Mouse (Mus musculus): Measurements from ENCODE around the gene Rcn2.

- TF ChIP-seq GATA1 (IDR thresholded peaks at IDR 0.05; ENCODE audit: low read length) (no peak), TAL1 (IDR thresholded peaks at IDR 0.05; ENCODE audit: low read length) (no peak)
Measured at GRCm38 (mm10) chr9:56075264-56075663, 33.6 kb downstream of the Rcn2 start.

Measured in erythroblast, embryonic 14.5 days (primary cell).